Mouse (Mus musculus) liver, embryonic 12.5 days (tissue): ENCODE measurements at regions not wholly inside any gene's neighbourhood (a gene's known extent, or its start where the extent isn't known, plus 50 kb on each side); places are given as distances from the start of the nearest gene placed in this dataset.

Source experiments
- ATAC-seq: fragments of 200-750 bp; cut with Nextera tagmentation; 2 replicates; pipeline ENCODE4 v1.8.0; 2017; ENCODE audit warnings: moderate number of reproducible peaks, mild to moderate bottlenecking, moderate library complexity
- H3K27ac ChIP-seq: fragments of 300-500 bp; sonication (generic); 2 replicates; pipeline ENCODE4 v1.5.1; 2016; ENCODE audit warnings: mild to moderate bottlenecking
- H3K27me3 ChIP-seq: fragments of 300-500 bp; sonication (generic); replicated peaks from 2 replicates; pipeline ENCODE4 v1.6.1; 2016; ENCODE audit warnings: mild to moderate bottlenecking, moderate library complexity
- H3K36me3 ChIP-seq: fragments of 300-500 bp; sonication (generic); 2 replicates; pipeline ENCODE4 v1.6.1; 2016; ENCODE audit warnings: mild to moderate bottlenecking, moderate library complexity
- H3K4me1 ChIP-seq: fragments of 300-500 bp; sonication (generic); 2 replicates; pipeline ENCODE4 v1.6.1; 2016
- H3K4me2 ChIP-seq: fragments of 300-500 bp; sonication (generic); 2 replicates; pipeline ENCODE4 v1.6.1; 2016; ENCODE audit warnings: mild to moderate bottlenecking, moderate library complexity
- H3K4me3 ChIP-seq: fragments of 300-500 bp; sonication (generic); 2 replicates; pipeline ENCODE4 v1.5.1; 2016; ENCODE audit warnings: mild to moderate bottlenecking, moderate library complexity
- H3K9ac ChIP-seq: fragments of 300-500 bp; sonication (generic); 2 replicates; pipeline ENCODE4 v1.6.1; 2016; ENCODE audit warnings: mild to moderate bottlenecking, moderate library complexity
- H3K9me3 ChIP-seq: fragments of 300-500 bp; sonication (generic); replicated peaks from 2 replicates; pipeline ENCODE4 v1.6.1; 2016; ENCODE audit warnings: mild to moderate bottlenecking, moderate library complexity
- WGBS: fragments of 180-500 bp; shearing (Covaris S2); methylation state at CpG from one replicate; pipeline ENCODE4 v1.1.7; 2016; ENCODE audit not compliant: insufficient replicate concordance; 5-methylcytosine and 5-hydroxymethylcytosine counted together

DNA sequence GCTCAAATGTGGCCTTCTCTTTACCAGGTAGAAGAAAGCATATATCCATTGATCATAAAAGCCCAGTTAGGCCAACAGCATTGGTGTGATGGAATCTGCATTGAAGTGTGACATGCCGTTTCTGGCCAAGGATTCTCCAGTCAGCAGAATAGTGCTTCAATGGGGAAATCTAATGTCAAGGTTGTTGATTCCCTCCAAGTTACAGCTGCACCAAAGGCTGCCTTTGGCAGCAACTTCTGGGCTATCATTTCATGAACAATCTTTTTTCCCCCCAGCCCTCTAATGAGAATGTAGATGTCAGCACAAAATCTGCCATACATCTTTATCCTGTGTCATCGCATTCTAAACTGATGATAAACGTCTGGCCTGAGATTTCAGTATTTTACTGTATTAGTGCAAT, 149.2 kb upstream of the Etaa1 start:
- no peak overlapping the region for H3K4me3 ChIP-seq
- WGBS, result 74% methylated on average over 3 of the region's 3 CpGs
- ATAC-seq, result no peak
- H3K36me3 ChIP-seq, result no peaks in the 10 kb centered on the region
- no peaks in the 10 kb centered on the region for H3K4me1 ChIP-seq
- no peak overlapping the region for H3K27ac ChIP-seq
- H3K27me3 ChIP-seq, result no peaks in the 10 kb centered on the region
- H3K9me3 ChIP-seq, result no peaks in the 10 kb centered on the region
- H3K9ac ChIP-seq, result no peak overlapping the region
- no peak overlapping the region for H3K4me2 ChIP-seq

DNA sequence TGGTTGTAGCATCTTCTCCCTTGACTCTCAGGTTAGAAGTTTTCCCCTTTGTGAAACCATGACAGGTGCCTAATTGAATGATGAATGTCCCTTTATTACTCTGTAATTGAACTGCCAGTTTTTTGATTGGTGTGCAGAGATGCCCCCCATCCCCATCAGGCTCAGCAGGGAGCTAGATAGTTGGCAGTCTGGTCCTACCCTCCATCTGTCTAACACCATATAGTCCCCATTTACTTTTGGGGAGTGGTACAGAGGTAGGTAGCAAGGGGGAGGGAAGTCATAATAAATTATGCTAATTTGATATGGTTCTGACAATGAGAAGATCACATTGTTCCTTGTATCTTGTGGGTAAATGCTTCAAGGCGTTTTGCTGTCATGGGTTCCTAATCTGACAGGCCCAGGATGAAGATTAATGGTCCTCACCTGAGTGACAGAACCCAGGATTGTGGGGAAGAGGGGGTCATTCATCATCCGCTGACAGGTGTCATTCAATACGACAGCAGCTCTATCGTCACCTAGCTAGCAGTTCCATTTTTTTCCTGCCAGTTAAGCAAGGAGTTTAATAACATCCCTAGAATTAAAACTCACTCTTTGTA, 122.3 kb upstream of the Etaa1 start:
- no peaks in the 10 kb centered on the region for H3K36me3 ChIP-seq
- H3K27ac ChIP-seq, result no peak overlapping the region
- no peak overlapping the region for H3K4me2 ChIP-seq
- WGBS, result 70% methylated on average over 4 of the region's 4 CpGs
- no peak overlapping the region for H3K4me3 ChIP-seq
- no peak for ATAC-seq
- no peaks in the 10 kb centered on the region for H3K4me1 ChIP-seq
- H3K27me3 ChIP-seq, result no peaks in the 10 kb centered on the region
- no peak overlapping the region for H3K9ac ChIP-seq
- no peaks in the 10 kb centered on the region for H3K9me3 ChIP-seq

DNA sequence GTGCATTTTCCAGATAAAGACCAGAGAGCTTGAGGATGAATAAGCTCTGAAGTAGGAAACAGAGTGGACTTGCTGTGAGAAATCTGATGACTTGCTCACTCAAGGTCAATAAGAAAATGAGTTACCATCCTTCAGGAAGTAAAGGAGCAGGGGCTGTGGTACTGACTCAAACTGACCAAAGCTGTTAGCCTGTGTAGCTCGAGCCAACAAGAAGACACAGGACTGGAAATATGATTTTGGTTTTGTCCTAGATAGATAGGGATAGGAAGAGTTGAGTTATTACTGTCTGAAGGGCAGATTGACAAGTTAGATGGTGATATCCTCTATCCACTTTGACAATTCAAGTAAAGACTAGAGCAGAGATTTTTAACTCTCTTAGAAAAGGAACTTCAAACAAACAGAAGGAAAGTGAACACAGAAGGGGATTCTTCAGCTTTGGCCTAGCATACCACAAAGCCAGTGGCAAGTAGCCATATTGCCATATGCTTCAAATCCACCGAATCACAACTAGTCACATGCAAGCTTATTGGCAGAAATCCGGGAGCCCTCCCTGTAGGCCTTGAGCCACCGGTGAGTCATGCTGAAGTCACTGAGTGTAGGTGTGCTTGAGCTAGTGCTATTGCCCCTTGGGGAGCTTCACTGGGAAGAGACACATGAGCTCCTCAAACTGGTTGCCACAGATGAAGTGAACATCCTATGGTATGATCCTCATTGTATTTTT, 117.1 kb upstream of the Etaa1 start:
- WGBS, result 58% methylated on average over 4 of the region's 4 CpGs
- no peaks in the 10 kb centered on the region for H3K9me3 ChIP-seq
- H3K36me3 ChIP-seq, result no peaks in the 10 kb centered on the region
- no peak overlapping the region for H3K9ac ChIP-seq
- no peak overlapping the region for H3K4me3 ChIP-seq
- no peaks in the 10 kb centered on the region for H3K4me1 ChIP-seq
- H3K4me2 ChIP-seq, result no peak overlapping the region
- H3K27ac ChIP-seq, result no peak overlapping the region
- no peaks in the 10 kb centered on the region for H3K27me3 ChIP-seq
- no peak for ATAC-seq

GRCm38 (mm10) chr11:18070032-18070374, 116.3 kb upstream of the Etaa1 start:
- no peaks in the 10 kb centered on the region for H3K27me3 ChIP-seq
- no peak overlapping the region for H3K4me3 ChIP-seq
- no peak overlapping the region for H3K9ac ChIP-seq
- H3K36me3 ChIP-seq, result no peaks in the 10 kb centered on the region
- H3K4me2 ChIP-seq, result no peak overlapping the region
- WGBS, result 37% methylated on average over 8 of the region's 8 CpGs
- no peak overlapping the region for H3K27ac ChIP-seq
- no peaks in the 10 kb centered on the region for H3K9me3 ChIP-seq
- no peaks in the 10 kb centered on the region for H3K4me1 ChIP-seq
- no peak for ATAC-seq

- no peaks in the 10 kb centered on the region for H3K4me1 ChIP-seq
- no peaks in the 10 kb centered on the region for H3K27me3 ChIP-seq
- no peak overlapping the region for H3K27ac ChIP-seq
- WGBS, result 30% methylated on average over 7 of the region's 7 CpGs
- H3K4me2 ChIP-seq, result no peak overlapping the region
- H3K36me3 ChIP-seq, result no peaks in the 10 kb centered on the region
- no peak overlapping the region for H3K9ac ChIP-seq
- ATAC-seq, result no peak
- no peaks in the 10 kb centered on the region for H3K9me3 ChIP-seq
- H3K4me3 ChIP-seq, result no peak overlapping the region
Observed at GRCm38 (mm10) chr11:18069348-18070031, 115.8 kb upstream of the Etaa1 start.

DNA sequence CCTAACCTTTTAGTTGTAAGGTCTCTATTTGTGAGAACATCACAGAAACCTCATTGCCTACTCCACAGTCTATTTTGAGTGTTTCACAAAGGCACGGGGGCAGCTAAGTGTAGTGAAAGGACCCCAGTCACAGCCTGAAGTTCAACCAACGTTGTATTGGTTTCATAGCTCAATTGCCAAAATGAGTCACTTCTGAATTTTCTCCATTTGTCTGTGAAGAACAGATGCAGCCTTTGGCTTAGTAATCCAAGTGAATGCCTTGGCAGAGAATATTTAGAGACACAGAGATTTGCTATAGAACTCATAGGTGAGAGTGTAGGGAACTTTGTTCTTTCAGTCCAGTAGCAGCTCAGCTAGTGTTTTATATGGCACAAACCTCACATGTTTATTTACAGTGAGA, 114.4 kb upstream of the Etaa1 start:
- H3K36me3 ChIP-seq, result no peaks in the 10 kb centered on the region
- no peak overlapping the region for H3K4me3 ChIP-seq
- no peaks in the 10 kb centered on the region for H3K27me3 ChIP-seq
- no peaks in the 10 kb centered on the region for H3K4me1 ChIP-seq
- ATAC-seq, result no peak
- H3K9me3 ChIP-seq, result no peaks in the 10 kb centered on the region
- no peak overlapping the region for H3K9ac ChIP-seq
- 51% methylated on average over 2 of the region's 2 CpGs for WGBS
- H3K4me2 ChIP-seq, result no peak overlapping the region
- H3K27ac ChIP-seq, result no peak overlapping the region

DNA sequence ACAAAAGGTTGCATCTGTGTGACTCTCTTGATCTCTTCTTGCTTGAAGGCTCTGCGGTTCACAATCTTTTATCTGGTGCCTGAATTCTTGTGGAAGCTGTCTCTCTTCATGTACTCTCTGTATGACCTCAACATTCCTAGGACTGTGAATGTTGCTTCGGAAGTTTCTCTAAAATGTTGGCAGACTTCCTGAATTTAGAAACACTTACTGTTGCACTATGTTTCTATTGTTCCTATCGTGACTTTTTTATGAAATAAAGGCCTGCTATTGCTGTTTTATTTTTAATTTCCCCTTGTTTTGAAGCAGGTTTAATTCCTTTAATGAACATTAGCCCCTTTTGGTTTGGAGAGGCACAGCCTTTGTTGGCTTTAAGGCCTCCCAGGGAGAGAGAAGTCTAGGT, 114.0 kb upstream of the Etaa1 start:
- WGBS, result 54% methylated on average over 3 of the region's 3 CpGs
- no peaks in the 10 kb centered on the region for H3K36me3 ChIP-seq
- ATAC-seq, result no peak
- H3K9ac ChIP-seq, result no peak overlapping the region
- H3K4me1 ChIP-seq, result no peaks in the 10 kb centered on the region
- H3K27ac ChIP-seq, result no peak overlapping the region
- no peaks in the 10 kb centered on the region for H3K27me3 ChIP-seq
- H3K4me3 ChIP-seq, result no peak overlapping the region
- H3K9me3 ChIP-seq, result no peaks in the 10 kb centered on the region
- no peak overlapping the region for H3K4me2 ChIP-seq

- Histone ChIP-seq H3K4me1 (no peaks in the 10 kb centered on the region), H3K9ac (no peak overlapping the region), H3K4me3 (no peak overlapping the region), H3K27me3 (no peaks in the 10 kb centered on the region), H3K9me3 (no peaks in the 10 kb centered on the region), H3K4me2 (no peak overlapping the region), H3K27ac (no peak overlapping the region), H3K36me3 (no peaks in the 10 kb centered on the region)
- ATAC-seq, result no peak
- 65% methylated on average over 1 of the region's 1 CpGs for WGBS
Observed at GRCm38 (mm10) chr11:18041589-18041988, 87.9 kb upstream of the Etaa1 start.

DNA sequence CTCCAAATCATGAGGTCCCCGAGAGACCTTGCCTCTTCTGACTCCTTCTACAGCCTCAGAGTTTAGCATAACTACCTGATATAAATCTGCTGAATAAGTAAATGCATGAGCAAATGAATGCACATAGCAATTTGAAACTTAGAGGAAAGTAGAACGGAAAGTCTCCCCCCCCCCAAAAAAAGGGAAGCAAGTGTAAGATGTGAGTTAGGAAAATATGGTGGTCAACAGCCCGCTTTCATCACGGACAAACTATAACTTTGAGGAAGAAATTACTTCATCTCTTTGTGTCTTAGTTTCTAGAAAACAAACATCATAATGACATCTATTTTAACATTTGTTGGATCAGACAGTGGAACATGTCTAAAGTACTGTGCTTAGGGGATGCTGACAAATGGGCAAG, 77.4 kb upstream of the Etaa1 start:
- WGBS, result 60% methylated on average over 4 of the region's 4 CpGs
- Histone ChIP-seq H3K4me2 (no peak overlapping the region), H3K9me3 (no peaks in the 10 kb centered on the region), H3K36me3 (no peaks in the 10 kb centered on the region), H3K27ac (no peak overlapping the region), H3K9ac (no peak overlapping the region), H3K4me1 (no peaks in the 10 kb centered on the region), H3K27me3 (no peaks in the 10 kb centered on the region), H3K4me3 (no peak overlapping the region)
- ATAC-seq, result no peak

DNA sequence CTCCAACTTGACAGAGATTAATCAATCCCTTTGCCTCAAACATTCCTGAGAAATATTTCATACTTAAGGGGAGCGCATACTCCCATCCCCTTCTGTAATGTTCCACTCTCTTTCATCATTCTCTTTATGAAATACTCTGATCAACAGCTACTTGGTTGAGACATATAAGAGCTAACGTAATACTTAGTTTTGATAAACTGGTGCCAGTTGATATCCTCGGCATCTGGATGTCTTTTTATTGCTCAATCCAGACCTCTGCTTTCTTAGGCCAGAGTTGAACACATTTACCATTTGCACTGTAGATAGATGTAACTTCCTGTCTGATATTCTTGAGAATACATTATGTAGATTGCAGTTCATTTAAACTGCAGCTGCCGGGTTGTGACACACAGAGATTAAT, 68.4 kb upstream of the Etaa1 start:
- H3K9me3 ChIP-seq, result no peaks in the 10 kb centered on the region
- no peak overlapping the region for H3K9ac ChIP-seq
- no peak overlapping the region for H3K27ac ChIP-seq
- H3K4me2 ChIP-seq, result no peak overlapping the region
- H3K27me3 ChIP-seq, result no peaks in the 10 kb centered on the region
- WGBS, result 67% methylated on average over 4 of the region's 4 CpGs
- no peaks in the 10 kb centered on the region for H3K36me3 ChIP-seq
- no peaks in the 10 kb centered on the region for H3K4me1 ChIP-seq
- ATAC-seq, result no peak
- H3K4me3 ChIP-seq, result no peak overlapping the region

GRCm38 (mm10) chr11:18015239-18015638, 61.6 kb upstream of the Etaa1 start:
- Histone ChIP-seq H3K9me3 (no peaks in the 10 kb centered on the region), H3K4me2 (no peak overlapping the region)
- no peak for ATAC-seq

DNA sequence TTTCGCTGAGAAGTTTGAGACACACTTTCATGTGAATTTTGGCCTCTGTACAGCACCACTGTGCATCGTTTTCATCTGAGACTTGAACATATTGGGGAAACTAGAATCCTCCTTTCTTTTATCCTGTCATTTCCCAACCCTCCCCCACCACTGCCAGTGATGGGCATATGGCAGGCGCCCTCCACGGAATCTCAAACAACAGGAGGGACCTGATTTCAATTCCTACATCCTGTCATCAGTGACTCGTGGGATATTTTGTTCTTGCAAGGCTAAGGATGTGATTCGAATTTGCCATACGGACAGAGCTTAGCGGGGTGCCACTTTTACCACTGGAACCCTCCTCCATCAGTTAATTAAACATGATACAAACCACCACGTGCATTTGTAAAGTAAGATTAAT, 60.9 kb upstream of the Etaa1 start:
- no peaks in the 10 kb centered on the region for H3K36me3 ChIP-seq
- no peak for ATAC-seq
- 28% methylated on average over 9 of the region's 9 CpGs for WGBS
- no peak overlapping the region for H3K4me3 ChIP-seq
- H3K4me2 ChIP-seq, result no peak overlapping the region
- no peak overlapping the region for H3K27ac ChIP-seq
- H3K4me1 ChIP-seq, result no peaks in the 10 kb centered on the region
- no peaks in the 10 kb centered on the region for H3K9me3 ChIP-seq
- H3K27me3 ChIP-seq, result no peaks in the 10 kb centered on the region
- H3K9ac ChIP-seq, result no peak overlapping the region

More at GRCm38 (mm10) chr11:18015239-18015638, 61.6 kb upstream of the Etaa1 start:
- H3K27ac ChIP-seq, result no peak overlapping the region
- H3K9ac ChIP-seq, result no peak overlapping the region
- H3K4me3 ChIP-seq, result no peak overlapping the region
- 39% methylated on average over 4 of the region's 4 CpGs for WGBS
- no peaks in the 10 kb centered on the region for H3K27me3 ChIP-seq
- no peaks in the 10 kb centered on the region for H3K36me3 ChIP-seq
- no peaks in the 10 kb centered on the region for H3K4me1 ChIP-seq
